ENCODE assay signal across 35 mouse cellular contexts in genomic region chrX:72022241-72022640, GRCm38 (mm10). TPM values are rescaled to one million over a fixed set of nuclear protein-coding genes. Genes with fewer than 3 reads are reported as not detected.
"Had no signal": no experiment of that assay in that cellular context is flagged by ENCODE, and none has a peak within 500 bp of the region (broad histone marks: within the 10 kb centered on the region; RNA-seq: fewer than 3 reads in every experiment).

No protein-coding gene starts in this region.

- H3K27me3 ChIP-seq: limb, embryonic 12.5 days; limb, embryonic 13.5 days; limb, embryonic 15.5 days; liver, embryonic 12.5 days; liver, embryonic 13.5 days; liver, embryonic 15.5 days; lung, embryonic 15.5 days; midbrain, embryonic 12.5 days; midbrain, embryonic 13.5 days; midbrain, embryonic 15.5 days had no signal

- H3K9me3 ChIP-seq: limb, embryonic 10.5 days; limb, embryonic 12.5 days; limb, embryonic 13.5 days; limb, embryonic 15.5 days; liver, embryonic 12.5 days; liver, embryonic 13.5 days; liver, embryonic 15.5 days; lung, embryonic 15.5 days; midbrain, embryonic 10.5 days; midbrain, embryonic 12.5 days; midbrain, embryonic 13.5 days; midbrain, embryonic 15.5 days had no signal

- H3K9ac ChIP-seq: limb, embryonic 12.5 days; limb, embryonic 13.5 days; limb, embryonic 15.5 days; liver, embryonic 12.5 days; liver, embryonic 13.5 days; liver, embryonic 14.5 days; liver, embryonic 15.5 days; lung, embryonic 14.5 days; lung, embryonic 15.5 days; midbrain, embryonic 12.5 days; midbrain, embryonic 13.5 days; midbrain, embryonic 15.5 days had no signal

- H3K4me1 ChIP-seq: limb, embryonic 10.5 days; limb, embryonic 12.5 days; limb, embryonic 13.5 days; limb, embryonic 15.5 days; liver, embryonic 12.5 days; liver, embryonic 13.5 days; liver, embryonic 15.5 days; lung, embryonic 15.5 days; megakaryocyte, embryonic 14.5 days; midbrain, embryonic 10.5 days; midbrain, embryonic 12.5 days; midbrain, embryonic 13.5 days; midbrain, embryonic 15.5 days had no signal

- ATAC-seq: liver, embryonic 12.5 days; lung, postnatal 0 days had no signal

- DNase-seq: liver, embryonic 13.5 days; lung, adult 2 months; lung, postnatal 36 days had no signal

- H3K4me3 ChIP-seq: left cerebral cortex, adult 2 months; limb, embryonic 10.5 days; limb, embryonic 12.5 days; limb, embryonic 13.5 days; limb, embryonic 15.5 days; liver, embryonic 12.5 days; liver, embryonic 13.5 days; liver, embryonic 15.5 days; lung, embryonic 15.5 days; megakaryocyte, embryonic 14.5 days; midbrain, embryonic 10.5 days; midbrain, embryonic 12.5 days; midbrain, embryonic 13.5 days; midbrain, embryonic 15.5 days; myocyte had no signal

- H3K4me2 ChIP-seq: limb, embryonic 12.5 days; limb, embryonic 13.5 days; limb, embryonic 15.5 days; liver, embryonic 11.5 days; liver, embryonic 12.5 days; liver, embryonic 13.5 days; liver, embryonic 15.5 days; lung, embryonic 14.5 days; lung, embryonic 15.5 days; midbrain, embryonic 11.5 days; midbrain, embryonic 12.5 days; midbrain, embryonic 13.5 days; midbrain, embryonic 15.5 days had no signal

- H3K36me3 ChIP-seq: limb, embryonic 10.5 days; limb, embryonic 12.5 days; limb, embryonic 13.5 days; limb, embryonic 15.5 days; liver, embryonic 12.5 days; liver, embryonic 13.5 days; liver, embryonic 15.5 days; lung, embryonic 15.5 days; midbrain, embryonic 10.5 days; midbrain, embryonic 12.5 days; midbrain, embryonic 13.5 days; midbrain, embryonic 15.5 days had no signal

- H3K27ac ChIP-seq: left cerebral cortex, adult 2 months; limb, embryonic 10.5 days; limb, embryonic 12.5 days; limb, embryonic 13.5 days; limb, embryonic 15.5 days; liver, embryonic 12.5 days; liver, embryonic 13.5 days; liver, embryonic 14.5 days; liver, embryonic 15.5 days; lung, embryonic 15.5 days; macrophage; midbrain, embryonic 10.5 days; midbrain, embryonic 12.5 days; midbrain, embryonic 13.5 days; midbrain, embryonic 15.5 days had no signal

RNA-seq across cellular contexts. Expression of gene Cnga2, which starts 30.6 kb away (rescaled TPM):
- total RNA-seq: megakaryocyte progenitor cell, adult 5-6 weeks; megakaryocyte, adult 5-6 weeks; megakaryocyte-erythroid progenitor cell, adult 5-6 weeks; monocyte, adult 5-6 weeks had no signal
- polyA plus RNA-seq: liver, embryonic 11.5 days; liver, embryonic 15.5 days; macrophage; midbrain, embryonic 10.5 days; midbrain, embryonic 12.5 days had no signal

RNA-seq across cellular contexts. Expression of gene Fate1, which starts 49.5 kb away (rescaled TPM):
- total RNA-seq: left cerebral cortex, adult 2 months; left cerebral cortex, postnatal 14 days; left cerebral cortex, postnatal 25 days; left cerebral cortex, postnatal 4 days; megakaryocyte progenitor cell, adult 5-6 weeks; megakaryocyte, adult 5-6 weeks; megakaryocyte-erythroid progenitor cell, adult 5-6 weeks; monocyte, adult 5-6 weeks had no signal
- polyA plus RNA-seq: limb, embryonic 10.5 days; limb, embryonic 11.5 days; limb, embryonic 12.5 days; limb, embryonic 13.5 days; liver, embryonic 11.5 days; liver, embryonic 12.5 days; liver, embryonic 13.5 days; liver, embryonic 14.5 days; liver, embryonic 15.5 days; liver, embryonic 16.5 days; lung, adult 2 months; macrophage; midbrain, embryonic 10.5 days; midbrain, embryonic 11.5 days; midbrain, embryonic 12.5 days; midbrain, embryonic 13.5 days; midbrain, embryonic 14.5 days; midbrain, postnatal 0 days; myocyte; neural tube, embryonic 11.5 days had no signal

RNA-seq across cellular contexts. Expression of gene Prrg3, which starts 59.8 kb away (rescaled TPM):
- total RNA-seq: megakaryocyte progenitor cell, adult 5-6 weeks; megakaryocyte, adult 5-6 weeks; megakaryocyte-erythroid progenitor cell, adult 5-6 weeks; monocyte, adult 5-6 weeks had no signal
- polyA plus RNA-seq: macrophage, myocyte had no signal
